Mouse (Mus musculus): ENCODE results near the gene Nrn1. TPM values are rescaled to one million over a fixed set of nuclear protein-coding genes. Genes with fewer than 3 reads are reported as not detected.

Gene Nrn1
- polyA plus RNA-seq, 1 experiment from 2014 or later, result 77.0 TPM

DNA sequence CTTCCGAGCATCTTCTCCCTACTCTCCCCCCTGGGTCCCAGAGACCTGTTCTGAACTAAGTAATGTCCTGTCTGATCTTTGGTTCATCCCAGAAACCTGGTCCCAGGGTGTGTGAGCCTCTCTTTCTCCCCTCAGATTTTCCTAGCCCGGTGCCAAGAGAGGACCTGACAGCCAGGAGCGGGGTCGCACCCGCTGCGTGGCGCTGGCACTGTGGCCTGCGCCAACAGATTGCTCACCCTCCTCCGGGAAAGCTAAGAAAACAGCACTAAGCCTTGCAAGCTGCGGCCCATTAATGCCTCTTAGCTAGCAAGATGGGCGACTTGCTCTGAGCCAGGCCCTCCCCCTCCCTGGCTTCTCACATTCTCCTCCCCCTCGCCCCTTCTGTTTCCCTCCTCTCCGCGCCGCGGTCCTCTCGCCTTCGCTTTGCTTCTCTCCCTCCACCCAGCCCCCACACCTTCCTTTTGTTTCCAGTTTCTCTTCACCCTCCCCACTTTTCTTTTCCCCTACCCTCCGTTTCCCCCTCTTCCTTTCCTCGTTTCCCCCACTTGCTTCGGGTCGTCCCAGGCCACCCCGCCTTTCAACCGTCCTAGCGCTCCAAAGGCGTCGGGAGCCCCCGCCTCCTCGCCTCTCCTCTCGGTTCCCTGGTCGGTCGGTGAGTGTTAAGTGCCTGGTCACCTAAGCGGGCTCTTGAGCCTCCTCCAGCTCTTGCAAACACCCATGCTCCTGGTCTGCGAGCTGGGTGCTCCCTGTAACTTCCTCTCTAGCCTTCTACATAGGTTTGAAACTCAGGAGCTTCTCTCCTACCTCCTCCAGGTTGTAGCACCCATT, 7.8 kb downstream of the Nrn1 start:
- Histone ChIP-seq H3K27ac (ENCODE audit: low read length) (peak overlapping the region; percentile 96), H3K27me3 (ENCODE audit: control insufficient read depth, insufficient read depth, low read depth, low read length) (peaks cover 9% of the 10 kb centered on the region), H3K4me2 (ENCODE audit: low read length) (peak overlapping the region; percentile 58), H3K4me1 (ENCODE audit: control insufficient read depth, insufficient read depth, low read length) (peaks cover 21% of the 10 kb centered on the region), H3K36me3 (ENCODE audit: control insufficient read depth, insufficient read depth, low read length) (no peaks in the 10 kb centered on the region), H3K9ac (ENCODE audit: low read depth, low read length) (peak overlapping the region; percentile 74), H3K4me3 (ENCODE audit: low read depth, low read length) (peak overlapping the region; percentile 39), H3K9me3 (replicated peaks; ENCODE audit: control insufficient read depth, low read length, poor library complexity, severe bottlenecking) (no peaks in the 10 kb centered on the region)
- WGBS, result under 1% methylated on average over 32 of the region's 34 CpGs
- ATAC-seq, result peak; percentile 46

DNA sequence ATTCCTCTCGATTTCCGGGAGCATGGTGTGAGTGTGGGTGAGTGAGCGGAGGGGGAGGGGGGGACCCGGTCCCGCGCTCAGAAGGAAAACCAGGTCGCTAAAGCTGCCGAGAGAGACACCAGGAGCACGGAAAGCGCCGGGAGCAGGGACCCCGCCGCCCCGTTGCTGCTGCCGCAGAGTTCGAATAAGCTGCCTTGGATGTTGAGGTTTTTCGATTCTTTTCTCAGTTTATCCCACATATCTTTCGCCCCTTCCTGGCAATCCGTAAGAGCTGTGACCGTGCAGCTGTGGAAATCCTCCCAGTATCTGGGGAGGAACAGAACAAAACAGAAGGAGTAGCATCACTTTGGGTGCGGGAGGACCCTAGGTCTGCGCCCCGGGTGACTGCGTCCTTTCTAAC, 8.4 kb downstream of the Nrn1 start:
- Histone ChIP-seq H3K9me3 (replicated peaks; ENCODE audit: control insufficient read depth, low read length, poor library complexity, severe bottlenecking) (no peaks in the 10 kb centered on the region), H3K4me2 (ENCODE audit: low read length) (peak overlapping the region; percentile 58), H3K4me3 (ENCODE audit: low read depth, low read length) (peak overlapping the region; percentile 39), H3K36me3 (ENCODE audit: control insufficient read depth, insufficient read depth, low read length) (no peaks in the 10 kb centered on the region), H3K9ac (ENCODE audit: low read depth, low read length) (peak overlapping the region; percentile 74), H3K27me3 (ENCODE audit: control insufficient read depth, insufficient read depth, low read depth, low read length) (peaks cover 12% of the 10 kb centered on the region), H3K27ac (ENCODE audit: low read length) (peak overlapping the region; percentile 96), H3K4me1 (ENCODE audit: control insufficient read depth, insufficient read depth, low read length) (peaks cover 21% of the 10 kb centered on the region)
- under 1% methylated on average over 24 of the region's 24 CpGs for WGBS
- ATAC-seq, result no peak

DNA sequence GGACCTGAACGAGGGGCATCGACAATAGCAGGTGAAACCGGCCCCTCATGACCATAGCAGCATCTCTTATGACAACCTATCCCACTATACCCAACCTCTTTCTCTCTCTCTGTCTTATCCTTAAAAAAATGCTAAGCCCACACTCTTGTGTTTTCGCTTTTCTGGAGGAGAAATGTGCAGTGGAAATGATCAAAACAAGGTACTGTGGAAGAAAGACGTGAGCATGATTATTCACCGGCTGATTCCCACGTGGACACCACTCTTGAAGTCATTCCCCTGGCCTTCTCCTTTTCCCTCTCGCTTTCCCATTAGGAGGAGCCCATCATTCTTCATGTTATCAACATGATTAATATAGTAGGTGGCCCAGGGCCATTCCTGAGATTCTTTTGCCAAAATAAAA, 9.1 kb downstream of the Nrn1 start:
- Histone ChIP-seq H3K4me1 (ENCODE audit: control insufficient read depth, insufficient read depth, low read length) (peaks cover 21% of the 10 kb centered on the region), H3K27ac (ENCODE audit: low read length) (peak overlapping the region; percentile 96), H3K36me3 (ENCODE audit: control insufficient read depth, insufficient read depth, low read length) (no peaks in the 10 kb centered on the region), H3K9me3 (replicated peaks; ENCODE audit: control insufficient read depth, low read length, poor library complexity, severe bottlenecking) (no peaks in the 10 kb centered on the region), H3K4me3 (ENCODE audit: low read depth, low read length) (0 out of 2 replicates have a peak overlapping the region, but pooled peaks have one; percentile 39), H3K27me3 (ENCODE audit: control insufficient read depth, insufficient read depth, low read depth, low read length) (peaks cover 15% of the 10 kb centered on the region), H3K4me2 (ENCODE audit: low read length) (peak overlapping the region; percentile 58), H3K9ac (ENCODE audit: low read depth, low read length) (peak overlapping the region; percentile 15; the same call in 1 of the 2 replicates)
- 1% methylated on average over 8 of the region's 8 CpGs for whole genome bisulfite sequencing
- ATAC-seq, result no peak

DNA sequence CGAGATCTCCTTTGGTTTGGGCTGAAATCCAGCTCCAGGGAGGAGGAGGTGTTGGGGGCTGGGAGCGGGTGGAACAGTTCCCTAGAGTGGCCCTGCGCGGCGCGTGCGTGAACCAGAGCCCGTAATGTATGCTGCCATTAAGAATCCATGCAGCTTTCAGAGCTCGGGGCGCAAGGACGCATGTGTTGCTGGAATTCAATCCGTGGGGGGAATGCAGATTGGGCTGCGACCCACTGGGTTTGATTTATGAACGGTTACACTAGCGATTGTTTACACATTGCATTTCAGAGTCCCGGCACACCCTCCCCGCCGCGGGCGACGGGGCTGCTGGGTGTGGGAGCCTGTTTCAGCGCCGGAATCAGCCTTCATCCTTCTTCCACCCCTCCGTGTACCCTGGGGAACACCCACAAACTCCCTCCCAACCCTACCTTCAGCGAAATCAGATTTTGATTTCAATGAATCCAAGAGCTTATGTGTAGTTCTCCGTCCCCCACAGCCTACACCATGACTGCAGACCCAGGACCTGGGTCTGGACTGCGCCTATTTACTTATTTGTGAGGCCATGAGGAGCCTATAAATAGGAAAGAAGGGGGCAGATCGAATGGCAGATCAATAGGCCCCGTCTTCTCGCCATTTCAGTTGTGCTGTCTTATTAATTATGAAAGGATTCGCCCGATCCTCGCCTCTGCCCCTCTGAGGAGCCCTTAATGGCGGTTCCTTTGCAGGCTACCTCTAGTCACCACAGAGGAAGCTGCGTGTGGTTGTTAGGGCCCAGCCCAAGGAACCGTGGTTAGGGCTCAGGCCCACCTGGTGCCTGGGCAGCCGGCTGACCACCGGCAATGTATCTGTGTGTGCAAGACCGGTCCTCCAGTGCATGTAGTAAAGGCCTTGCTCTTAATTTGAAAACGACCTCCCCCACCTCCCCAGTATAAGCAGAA, 10.1 kb downstream of the Nrn1 start:
- Histone ChIP-seq H3K4me1 (ENCODE audit: control insufficient read depth, insufficient read depth, low read length) (peaks cover 21% of the 10 kb centered on the region), H3K27ac (ENCODE audit: low read length) (peak overlapping the region; percentile 89), H3K9me3 (replicated peaks; ENCODE audit: control insufficient read depth, low read length, poor library complexity, severe bottlenecking) (no peaks in the 10 kb centered on the region), H3K4me3 (ENCODE audit: low read depth, low read length) (peak overlapping the region; percentile 16; the same call in 1 of the 2 replicates), H3K9ac (ENCODE audit: low read depth, low read length) (peak overlapping the region; percentile 48), H3K27me3 (ENCODE audit: control insufficient read depth, insufficient read depth, low read depth, low read length) (peaks cover 15% of the 10 kb centered on the region), H3K36me3 (ENCODE audit: control insufficient read depth, insufficient read depth, low read length) (no peaks in the 10 kb centered on the region), H3K4me2 (ENCODE audit: low read length) (peak overlapping the region; percentile 47)
- peak; percentile 85 for ATAC-seq
- under 1% methylated on average over 40 of the region's 40 CpGs for WGBS

DNA sequence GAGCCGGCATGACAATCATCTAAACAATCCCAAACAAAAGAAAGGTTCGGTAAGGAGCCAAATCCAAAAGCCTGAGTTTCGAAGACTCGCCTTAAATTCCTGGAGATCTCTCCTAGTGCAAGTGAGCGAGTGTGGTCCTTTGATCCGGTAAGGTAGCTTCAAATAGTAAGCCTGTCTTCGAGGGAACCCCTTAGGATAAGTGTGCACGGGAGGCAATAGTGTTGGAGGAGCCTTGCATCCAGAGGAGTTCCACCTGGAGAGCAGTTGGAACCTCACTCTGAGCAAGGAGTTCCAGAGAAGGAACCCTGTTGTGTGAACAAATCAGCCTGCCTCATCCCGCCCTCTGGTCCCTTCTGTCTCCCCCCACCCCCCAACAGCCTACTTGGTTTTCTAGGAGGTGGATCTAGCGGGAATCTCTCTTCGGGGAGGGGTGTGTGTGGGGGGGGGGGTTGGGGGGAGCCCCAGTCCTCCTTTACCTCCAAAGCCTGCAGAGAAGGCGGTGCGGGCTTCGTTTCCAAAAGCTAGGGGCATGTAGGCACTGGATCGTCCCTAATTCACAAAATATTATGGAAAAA, 11.1 kb downstream of the Nrn1 start:
- Histone ChIP-seq H3K4me1 (ENCODE audit: control insufficient read depth, insufficient read depth, low read length) (peaks cover 21% of the 10 kb centered on the region), H3K4me2 (ENCODE audit: low read length) (peak overlapping the region; percentile 47), H3K4me3 (ENCODE audit: low read depth, low read length) (no peak overlapping the region), H3K9me3 (replicated peaks; ENCODE audit: control insufficient read depth, low read length, poor library complexity, severe bottlenecking) (no peaks in the 10 kb centered on the region), H3K9ac (ENCODE audit: low read depth, low read length) (no peak overlapping the region; the same call in 1 of the 2 replicates), H3K36me3 (ENCODE audit: control insufficient read depth, insufficient read depth, low read length) (no peaks in the 10 kb centered on the region), H3K27ac (ENCODE audit: low read length) (peak overlapping the region; percentile 89), H3K27me3 (ENCODE audit: control insufficient read depth, insufficient read depth, low read depth, low read length) (peaks cover 15% of the 10 kb centered on the region)
- ATAC-seq, result peak; percentile 29
- WGBS, result 2% methylated on average over 15 of the region's 15 CpGs

DNA sequence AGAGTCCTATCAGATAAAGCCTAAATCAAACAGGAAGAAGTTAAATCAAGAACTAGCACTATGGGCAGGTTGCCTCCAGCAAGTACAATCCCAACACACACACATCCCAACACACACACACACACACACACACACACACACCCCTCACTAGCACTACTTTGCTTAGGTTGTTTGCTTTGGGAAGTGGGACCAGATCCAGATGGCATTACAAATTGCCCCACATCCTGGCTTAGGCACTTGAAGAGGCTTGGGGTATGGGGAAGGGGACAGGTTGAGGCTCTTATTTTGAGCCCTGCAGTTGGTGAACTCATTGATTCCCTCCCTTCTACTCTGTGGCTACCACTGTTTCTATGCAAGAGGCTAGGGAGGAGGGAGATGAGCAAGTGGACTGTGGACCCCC, 12.6 kb downstream of the Nrn1 start:
- Histone ChIP-seq H3K4me2 (ENCODE audit: low read length) (no peak overlapping the region), H3K4me1 (ENCODE audit: control insufficient read depth, insufficient read depth, low read length) (peaks cover 19% of the 10 kb centered on the region), H3K9me3 (replicated peaks; ENCODE audit: control insufficient read depth, low read length, poor library complexity, severe bottlenecking) (no peaks in the 10 kb centered on the region), H3K27ac (ENCODE audit: low read length) (no peak overlapping the region), H3K36me3 (ENCODE audit: control insufficient read depth, insufficient read depth, low read length) (no peaks in the 10 kb centered on the region), H3K27me3 (ENCODE audit: control insufficient read depth, insufficient read depth, low read depth, low read length) (peaks cover 10% of the 10 kb centered on the region), H3K9ac (ENCODE audit: low read depth, low read length) (no peak overlapping the region), H3K4me3 (ENCODE audit: low read depth, low read length) (no peak overlapping the region)
- no peak for ATAC-seq

DNA sequence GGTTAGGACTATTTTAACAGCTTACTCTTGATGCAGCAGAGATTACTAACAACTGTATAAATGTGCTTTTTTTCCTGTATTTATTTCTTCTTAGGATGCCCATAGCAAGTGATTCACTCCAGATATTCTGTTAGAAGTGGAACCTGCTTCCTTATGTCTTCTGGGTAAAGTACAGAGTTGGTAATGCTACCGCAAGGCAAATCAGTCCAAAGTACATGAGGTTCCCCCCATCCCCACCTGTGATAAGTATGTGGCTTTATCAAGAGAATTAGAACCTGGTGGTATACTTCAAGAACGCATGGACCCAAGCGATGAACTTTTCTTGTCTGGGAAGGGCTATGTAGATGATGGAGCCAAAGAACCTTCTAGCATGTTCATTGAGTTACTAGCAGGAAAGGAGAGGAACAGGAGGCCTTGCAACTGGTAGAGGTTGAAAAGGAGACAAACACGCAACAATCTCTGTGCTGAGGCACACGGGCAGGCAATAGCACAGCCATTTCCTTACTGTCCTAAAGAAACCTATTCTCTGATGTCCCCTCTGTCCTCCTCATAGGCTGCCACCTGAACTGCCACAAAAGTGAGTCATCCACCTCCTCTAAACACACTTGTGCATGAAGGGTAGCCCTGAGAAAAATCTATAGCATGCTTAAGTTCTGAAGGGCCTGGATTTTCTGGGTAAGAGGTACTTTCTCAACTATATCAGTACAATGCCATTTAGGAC, 14.5 kb downstream of the Nrn1 start:
- Histone ChIP-seq H3K4me2 (ENCODE audit: low read length) (no peak overlapping the region), H3K27ac (ENCODE audit: low read length) (no peak overlapping the region), H3K36me3 (ENCODE audit: control insufficient read depth, insufficient read depth, low read length) (no peaks in the 10 kb centered on the region), H3K4me1 (ENCODE audit: control insufficient read depth, insufficient read depth, low read length) (peaks cover 16% of the 10 kb centered on the region), H3K9ac (ENCODE audit: low read depth, low read length) (no peak overlapping the region), H3K9me3 (replicated peaks; ENCODE audit: control insufficient read depth, low read length, poor library complexity, severe bottlenecking) (no peaks in the 10 kb centered on the region), H3K4me3 (ENCODE audit: low read depth, low read length) (no peak overlapping the region), H3K27me3 (ENCODE audit: control insufficient read depth, insufficient read depth, low read depth, low read length) (peaks cover 10% of the 10 kb centered on the region)
- ATAC-seq, result no peak
- 92% methylated on average over 5 of the region's 5 CpGs for WGBS

DNA sequence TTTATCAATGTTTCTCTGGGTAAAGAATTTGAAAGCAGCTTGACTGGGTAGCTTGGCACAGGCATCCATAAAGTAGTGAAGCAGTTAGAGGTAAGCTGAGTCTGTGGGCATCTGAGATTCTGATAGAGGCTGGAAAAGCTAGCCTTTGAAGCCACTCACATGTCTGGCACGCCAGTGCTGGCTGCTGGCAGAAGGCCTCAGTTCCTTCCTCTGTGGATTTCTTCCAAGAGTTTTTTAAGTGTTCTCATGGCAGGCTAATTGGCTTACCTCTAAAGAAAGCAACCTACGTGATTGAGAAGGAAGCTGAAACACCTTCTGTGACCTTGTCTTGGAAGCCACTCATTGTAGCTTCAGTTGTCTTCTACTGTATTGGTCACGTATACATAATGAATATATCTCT, 17.6 kb downstream of the Nrn1 start:
- Histone ChIP-seq H3K9me3 (replicated peaks; ENCODE audit: control insufficient read depth, low read length, poor library complexity, severe bottlenecking) (no peaks in the 10 kb centered on the region), H3K4me3 (ENCODE audit: low read depth, low read length) (no peak overlapping the region), H3K9ac (ENCODE audit: low read depth, low read length) (no peak overlapping the region), H3K27me3 (ENCODE audit: control insufficient read depth, insufficient read depth, low read depth, low read length) (peaks cover 8% of the 10 kb centered on the region), H3K27ac (ENCODE audit: low read length) (no peak overlapping the region), H3K4me2 (ENCODE audit: low read length) (no peak overlapping the region), H3K4me1 (ENCODE audit: control insufficient read depth, insufficient read depth, low read length) (no peaks in the 10 kb centered on the region), H3K36me3 (ENCODE audit: control insufficient read depth, insufficient read depth, low read length) (no peaks in the 10 kb centered on the region)
- WGBS, result 62% methylated on average over 3 of the region's 3 CpGs
- ATAC-seq, result no peak

Measured in midbrain, embryonic 16.5 days (tissue).